Mouse (Mus musculus): ENCODE measurements around the gene Slc9a5.

Gene Slc9a5

GRCm38 (mm10) chr8:105354549-105354948 is 5.9 kb downstream of the Slc9a5 start:
- WGBS, result 95% methylated on average over 4 of the region's 4 CpGs

GRCm38 (mm10) chr8:105355179-105356024 is 6.8 kb downstream of the Slc9a5 start:
- 84% methylated on average over 26 of the region's 26 CpGs for WGBS

GRCm38 (mm10) chr8:105356681-105357080 is 8.0 kb downstream of the Slc9a5 start:
- WGBS, result 91% methylated on average over 14 of the region's 14 CpGs

- WGBS, result 89% methylated on average over 15 of the region's 15 CpGs
Observed at GRCm38 (mm10) chr8:105359208-105359607, 10.6 kb downstream of the Slc9a5 start.

GRCm38 (mm10) chr8:105359646-105360045 is 11.0 kb downstream of the Slc9a5 start:
- 58% methylated on average over 4 of the region's 4 CpGs for WGBS

GRCm38 (mm10) chr8:105361751-105362702 is 13.4 kb downstream of the Slc9a5 start:
- WGBS, result 68% methylated on average over 12 of the region's 12 CpGs

GRCm38 (mm10) chr8:105367107-105367506 is 18.5 kb downstream of the Slc9a5 start:
- 81% methylated on average over 2 of the region's 2 CpGs for WGBS

GRCm38 (mm10) chr8:105372473-105372872 is 23.8 kb downstream of the Slc9a5 start:
- 80% methylated on average over 9 of the region's 9 CpGs for WGBS

- 85% methylated on average over 2 of the region's 2 CpGs for WGBS
Observed at GRCm38 (mm10) chr8:105373032-105373431, 24.4 kb downstream of the Slc9a5 start, which contains the start of gene Plekhg4. Gene Plekhg4, plus strand, starts transcription at chr8:105373274.

GRCm38 (mm10) chr8:105374513-105374966 is 25.9 kb downstream of the Slc9a5 start:
- 27% methylated on average over 33 of the region's 33 CpGs for whole genome bisulfite sequencing

- 56% methylated on average over 19 of the region's 19 CpGs for WGBS
Observed at GRCm38 (mm10) chr8:105378673-105379072, 30.0 kb downstream of the Slc9a5 start.

- 91% methylated on average over 12 of the region's 12 CpGs for WGBS
Observed at GRCm38 (mm10) chr8:105380308-105380707, 31.7 kb downstream of the Slc9a5 start.

- 97% methylated on average over 2 of the region's 2 CpGs for WGBS
Observed at GRCm38 (mm10) chr8:105384070-105384469, 35.4 kb downstream of the Slc9a5 start.

- WGBS, result 75% methylated on average over 1 of the region's 1 CpGs
Observed at GRCm38 (mm10) chr8:105387151-105387550, 38.5 kb downstream of the Slc9a5 start.

- 77% methylated on average over 6 of the region's 6 CpGs for WGBS
Observed at GRCm38 (mm10) chr8:105389096-105389495, 40.5 kb downstream of the Slc9a5 start.

- WGBS, result 79% methylated on average over 12 of the region's 12 CpGs
Observed at GRCm38 (mm10) chr8:105393089-105393787, 44.6 kb downstream of the Slc9a5 start.

- 63% methylated on average over 7 of the region's 7 CpGs for WGBS
Observed at GRCm38 (mm10) chr8:105393915-105394314, 45.3 kb downstream of the Slc9a5 start.

- 45% methylated on average over 3 of the region's 3 CpGs for WGBS
Observed at GRCm38 (mm10) chr8:105397747-105398146, 49.1 kb downstream of the Slc9a5 start.

GRCm38 (mm10) chr8:105400016-105400415 is 51.4 kb downstream of the Slc9a5 start:
- WGBS, result 89% methylated on average over 5 of the region's 5 CpGs

GRCm38 (mm10) chr8:105403467-105403866 is 54.8 kb downstream of the Slc9a5 start:
- WGBS, result 88% methylated on average over 8 of the region's 8 CpGs

GRCm38 (mm10) chr8:105404496-105404895 is 55.9 kb downstream of the Slc9a5 start:
- WGBS, result 97% methylated on average over 1 of the region's 1 CpGs

GRCm38 (mm10) chr8:105406416-105406815 is 57.8 kb downstream of the Slc9a5 start:
- 40% methylated on average over 10 of the region's 10 CpGs for WGBS

All from cerebral cortex, adult 2 months (tissue).